Comparison of ENCODE assay signal across 33 mouse cellular contexts in genomic region chrX:20853794-20854193, GRCm38 (mm10). TPM values are rescaled to one million over a fixed set of nuclear protein-coding genes. Genes with fewer than 3 reads are reported as not detected.
"Had no signal": no experiment of that assay in that cellular context is flagged by ENCODE, and none has a peak within 500 bp of the region (broad histone marks: within the 10 kb centered on the region; RNA-seq: fewer than 3 reads in every experiment).

No protein-coding gene starts in this region.

- H3K27ac ChIP-seq: heart, embryonic 13.5 days; heart, embryonic 15.5 days; hindbrain, embryonic 10.5 days; hindbrain, embryonic 12.5 days; hindbrain, embryonic 13.5 days; hindbrain, embryonic 14.5 days; hindbrain, embryonic 15.5 days; hindbrain, postnatal 0 days; intestine, embryonic 15.5 days; kidney, embryonic 15.5 days; kidney, postnatal 0 days; layer of hippocampus, adult 2 months; left cerebral cortex, adult 2 months had no signal

- H3K4me3 ChIP-seq: heart, embryonic 12.5 days; heart, embryonic 13.5 days; heart, embryonic 15.5 days; hindbrain, embryonic 10.5 days; hindbrain, embryonic 12.5 days; hindbrain, embryonic 13.5 days; hindbrain, embryonic 15.5 days; intestine, embryonic 15.5 days; kidney, embryonic 15.5 days; layer of hippocampus, adult 2 months; left cerebral cortex, adult 2 months had no signal

- DNase-seq: heart, postnatal 10 days; heart, postnatal 14 days; heart, postnatal 36 days; heart, postnatal 4 days; kidney, adult 11 months; kidney, adult 18-20 months; kidney, adult 2 months; kidney, adult 8-10 months; kidney, adult 9 months; kidney, postnatal 10 days; kidney, postnatal 14 days; kidney, postnatal 25 days; kidney, postnatal 36 days; kidney, postnatal 4 days; layer of hippocampus, adult 9-11 months; layer of hippocampus, postnatal 36 days had no signal

- H3K4me1 ChIP-seq: intestine, embryonic 15.5 days had no signal

RNA-seq across cellular contexts. Expression of gene Timp1, which starts 16.2 kb away (rescaled TPM):
- total RNA-seq: hematopoietic stem cell, adult 5-6 weeks; layer of hippocampus, adult 18-20 months; layer of hippocampus, adult 2 months had no signal
- polyA plus RNA-seq: inflammation-experienced regulatory T-cells, adult 6 months had no signal
